Mouse (Mus musculus) G1E (cell line): ENCODE data around the gene Ptpru.

Experiments used
- CTCF ChIP-seq: IDR thresholded peaks from 2 replicates; pipeline ENCODE4 v1.5.1; 2012; ENCODE audit warnings: low read depth, low read length, inconsistent platforms, mixed read lengths
- GATA1 ChIP-seq: IDR thresholded peaks from 2 replicates; pipeline ENCODE4 v1.6.1; 2012; ENCODE audit warnings: borderline replicate concordance, low read length, inconsistent platforms, mixed read lengths

GRCm38 (mm10) chr4:131784034-131784433 lies 54.1 kb downstream of the Ptpru start:
- TF ChIP-seq GATA1, result no peak
- peak; percentile 78 for TF ChIP-seq CTCF
